Mouse (Mus musculus): ENCODE data around the gene Ptprn2.

DNA sequence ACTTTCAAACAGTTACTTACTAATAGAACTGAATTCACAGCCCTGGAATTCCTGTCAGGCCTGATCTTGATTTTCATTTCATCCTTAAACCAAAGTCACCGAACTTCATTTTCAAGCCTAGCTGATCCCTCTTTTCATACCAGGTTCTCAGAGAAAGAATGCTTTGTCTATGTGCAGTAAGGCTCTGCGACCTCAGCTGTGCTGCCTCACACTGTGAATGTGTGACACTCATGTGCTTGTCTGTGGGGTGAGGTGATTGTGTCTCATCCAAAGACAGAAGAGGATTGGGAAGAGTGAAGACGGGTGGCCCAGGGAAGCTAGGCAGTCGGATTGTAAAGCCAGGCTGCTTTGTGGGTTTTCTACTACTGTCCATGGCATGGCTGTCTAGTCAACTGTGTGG lies 361.5 kb downstream of the Ptprn2 start:
- TF ChIP-seq CTCF (IDR thresholded peaks at IDR 0.05; ENCODE audit: low read depth, low read length), result no peak
- TF ChIP-seq EP300 (IDR thresholded peaks at IDR 0.05; ENCODE audit: insufficient read depth, low read depth, low read length), result no peak

All from ES-Bruce4 (cell line).